Mouse (Mus musculus) layer of hippocampus, postnatal 10 days (tissue): ENCODE measurements around the gene Nrip2. TPM values are rescaled to one million over a fixed set of nuclear protein-coding genes. Genes with fewer than 3 reads are reported as not detected.
A peak's percentile ranks its signal among the peaks of the same experiment; 100 is the strongest.
"Not testable (repeated sequence)": the region's sequence is repeated elsewhere in the genome, so short reads cannot be mapped to it uniquely, and the experiment has no call there.

Experiments
- DNase-seq, 2 experiments: peaks; one replicate each; pipeline ENCODE4 v3.0.0; 2021; ENCODE audit warnings: low spot score in 2 of 2
- long read RNA-seq: library from polyadenylated mRNA; stranded (forward); transcript quantifications from one replicate; pipeline ENCODE4 v2.0.0, GENCODE M21; 2023
- total RNA-seq, 2 experiments: library from RNA; stranded (reverse); gene quantifications; 2 replicates each; pipeline ENCODE4 v1.2.3; 2021

Nrip2 gene
- total RNA-seq: 1 to 10 TPM; 5.2 to 5.3 TPM
- long read RNA-seq, partial matches to known transcripts: 1 of 5 reads
- long read RNA-seq, other reads (novel, unspliced or antisense): 1 of 5 reads

- no peak for DNase-seq
Observed at GRCm38 (mm10) chr6:128398996-128399395, at the start of gene Nrip2. Gene Nrip2, plus strand, starts transcription at chr6:128399296.

- DNase-seq: peak; percentile 49 to 61
Observed at GRCm38 (mm10) chr6:128349711-128350110, 49.4 kb upstream of the Nrip2 start.

GRCm38 (mm10) chr6:128354140-128354539 lies 45.0 kb upstream of the Nrip2 start:
- DNase-seq: no peak

GRCm38 (mm10) chr6:128355201-128355681 lies 43.9 kb upstream of the Nrip2 start:
- peak; percentile 68 to 75 for DNase-seq

DNA sequence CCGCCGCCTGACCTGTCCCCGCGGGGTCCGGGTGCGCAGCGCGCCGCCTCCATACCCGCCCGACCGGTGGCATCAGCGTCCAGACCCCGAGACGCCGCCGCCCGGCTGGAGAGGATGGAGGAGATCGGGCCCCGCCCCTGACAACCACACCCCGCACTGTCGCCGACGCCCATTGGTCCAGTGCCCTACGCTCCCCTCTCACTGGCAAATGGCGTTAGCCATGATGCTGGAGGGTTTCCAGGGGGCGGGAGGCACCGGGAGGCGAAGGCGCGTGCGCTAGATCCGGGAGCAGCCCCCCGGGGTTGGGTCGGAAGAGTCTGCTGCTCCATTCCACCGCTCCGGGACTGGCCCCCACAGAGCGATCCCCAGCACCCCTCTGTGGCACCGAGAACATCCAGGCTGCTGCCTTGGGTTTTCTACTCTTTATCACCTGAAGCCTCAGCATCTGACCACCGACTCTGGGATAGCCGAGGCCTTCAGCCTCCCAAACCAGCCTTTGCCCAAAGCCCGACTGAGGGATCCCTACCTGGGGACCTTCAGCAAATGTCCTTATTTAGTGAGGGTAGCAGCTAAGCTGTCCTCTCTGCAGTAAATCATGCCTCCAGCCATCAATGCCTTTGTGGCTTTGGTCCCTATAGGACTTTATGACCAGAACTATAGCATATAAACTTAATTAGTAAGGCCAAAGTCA lies 43.2 kb upstream of the Nrip2 start, which contains the start of gene Tulp3:
Gene Tulp3 (minus strand): TSS at position 126 of the 691 bp plus-strand sequence.
- peak; percentile 99 for DNase-seq

DNA sequence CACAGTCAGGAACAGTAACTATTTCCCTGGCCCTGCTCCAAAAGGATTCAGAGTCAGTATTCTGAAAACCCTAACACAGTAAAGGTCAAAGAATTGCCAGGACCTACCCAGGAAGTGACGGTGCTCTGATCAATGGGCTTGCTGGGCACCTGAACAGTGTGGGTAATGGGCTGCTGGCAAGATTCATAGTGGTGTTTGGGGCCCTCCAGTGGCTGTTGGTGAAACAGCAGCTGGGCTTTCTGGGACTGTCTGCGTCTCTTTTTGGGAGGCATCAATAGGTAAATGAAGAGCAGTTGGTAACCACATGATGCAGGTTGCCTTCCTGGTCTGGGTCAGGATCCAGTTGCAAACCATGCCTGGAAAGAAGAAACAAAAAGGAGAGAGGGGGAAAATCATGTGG lies 40.1 kb upstream of the Nrip2 start:
- peak; percentile 84 to 85 for DNase-seq

GRCm38 (mm10) chr6:128361901-128362300 lies 37.2 kb upstream of the Nrip2 start:
- no peak for DNase-seq

DNA sequence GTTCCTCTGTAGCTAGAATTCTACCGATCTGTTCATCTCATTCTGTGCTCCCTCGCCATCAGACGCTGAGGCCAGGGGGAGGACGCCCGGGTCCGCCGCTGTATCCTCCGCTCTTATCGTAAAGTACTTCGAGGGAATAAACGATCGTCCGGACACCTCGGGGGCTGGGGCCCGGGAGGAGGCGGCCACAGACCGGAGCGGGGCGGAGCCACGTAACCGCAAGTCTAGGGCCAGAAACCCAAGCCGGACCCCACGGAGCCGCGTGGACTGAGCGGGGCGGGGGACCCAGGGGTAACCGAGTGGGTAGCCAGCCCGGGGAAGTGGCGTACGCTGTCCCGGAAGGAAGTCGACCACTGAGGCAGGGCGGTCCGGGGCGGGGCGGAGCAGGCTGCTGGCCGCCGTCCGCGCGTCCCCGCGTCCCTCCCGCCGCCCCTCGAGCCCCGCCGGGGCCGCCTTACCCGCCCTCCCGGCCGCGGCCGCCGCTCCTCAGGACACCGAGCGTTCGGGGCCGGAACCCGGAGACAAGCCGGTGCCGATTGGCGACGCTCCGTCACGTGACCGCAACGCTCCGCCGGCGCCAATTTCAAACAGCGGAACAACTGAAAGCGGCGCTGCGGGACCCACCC lies 36.6 kb upstream of the Nrip2 start, which contains the start of the genes Rhno1 and Foxm1:
Gene Rhno1 (minus strand): TSS at position 531 of the 626 bp plus-strand sequence.
Gene Foxm1 (plus strand): TSS at position 587 of the 626 bp plus-strand sequence.
- DNase-seq: peak; percentile 82 to 89

GRCm38 (mm10) chr6:128363007-128363825 lies 35.9 kb upstream of the Nrip2 start:
- no peak for DNase-seq

DNA sequence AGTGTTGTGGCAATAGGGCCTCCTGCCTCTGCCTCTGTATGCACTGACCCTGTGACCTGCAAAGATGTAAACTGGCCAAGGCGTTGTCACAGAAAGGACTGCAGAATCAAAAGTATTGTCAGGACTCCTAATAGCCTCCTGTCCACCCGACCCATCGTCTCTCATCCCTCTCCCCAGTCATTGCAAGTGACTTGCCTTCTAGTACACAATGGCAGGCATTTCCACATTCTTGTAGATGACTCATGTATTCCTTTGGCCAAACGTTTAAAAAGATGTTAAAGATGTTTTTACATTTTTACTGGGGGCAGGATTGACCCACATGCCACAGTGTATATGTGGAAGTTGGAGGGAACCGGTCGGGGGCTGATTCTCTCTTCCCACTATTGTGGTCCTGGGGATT lies 34.4 kb upstream of the Nrip2 start:
- DNase-seq: no peak

GRCm38 (mm10) chr6:128366466-128366865 lies 32.6 kb upstream of the Nrip2 start:
- DNase-seq: no peak

DNA sequence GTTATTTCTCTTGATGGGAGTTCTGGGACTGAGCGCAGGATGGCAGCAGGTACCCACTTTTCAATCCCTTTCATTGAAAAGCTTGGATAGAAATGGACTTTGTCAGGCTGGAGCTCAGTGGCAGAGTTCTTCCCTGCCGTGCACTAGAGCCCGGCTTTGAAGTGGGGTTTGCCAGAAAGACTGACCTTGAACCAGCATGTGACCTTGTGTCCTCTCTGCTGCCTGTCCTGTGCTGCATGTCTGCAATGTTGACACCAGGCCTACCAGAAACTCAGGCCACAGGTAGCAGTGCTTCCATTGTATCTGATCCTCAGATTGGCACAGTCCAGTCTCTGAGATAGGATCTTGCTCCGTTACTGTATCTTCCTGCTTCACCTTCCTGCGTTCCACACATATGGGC lies 29.1 kb upstream of the Nrip2 start:
- DNase-seq: no peak

- peak in 1 of 2 experiments; percentile 35 for DNase-seq
Observed at GRCm38 (mm10) chr6:128375192-128375591, 23.9 kb upstream of the Nrip2 start, which contains the start of the genes Tex52 and Gm44596. Gene Tex52, plus strand, starts transcription at chr6:128375456. Gene Gm44596, plus strand, starts transcription at chr6:128375503.

DNA sequence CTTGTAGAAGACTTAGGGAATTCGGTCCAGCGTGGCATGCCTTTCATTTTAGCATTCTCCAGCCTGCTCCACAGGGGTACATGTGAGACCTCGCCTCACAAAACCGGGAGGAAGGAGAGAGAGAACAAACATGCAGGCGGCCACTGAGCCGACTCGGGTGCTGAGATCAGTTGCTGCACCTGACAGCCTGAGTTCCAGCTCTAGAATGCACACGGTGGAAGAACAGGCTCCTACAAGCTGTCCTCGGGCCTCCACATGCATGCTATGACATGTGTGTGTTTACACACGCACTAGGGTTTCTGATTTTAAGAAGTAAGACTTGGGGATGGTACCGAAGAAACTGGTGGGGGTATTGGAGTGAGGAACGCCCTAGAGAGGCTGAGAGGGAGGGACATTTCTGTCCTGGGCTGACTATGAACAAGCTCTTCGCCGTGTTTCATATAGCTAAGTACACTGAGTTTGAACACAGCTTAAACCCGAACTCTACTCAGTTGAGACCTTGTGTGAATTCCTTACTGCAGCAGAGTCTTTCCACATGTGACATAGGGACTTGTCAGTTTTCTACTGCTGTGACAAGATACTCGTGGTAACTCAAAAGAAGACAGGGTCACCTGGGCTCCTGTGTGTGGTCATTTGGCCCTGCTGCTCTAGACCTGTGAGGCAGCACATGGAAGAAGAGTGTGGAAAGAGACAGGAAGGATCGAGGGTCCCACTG lies 22.6 kb upstream of the Nrip2 start:
- DNase-seq: no peak

DNA sequence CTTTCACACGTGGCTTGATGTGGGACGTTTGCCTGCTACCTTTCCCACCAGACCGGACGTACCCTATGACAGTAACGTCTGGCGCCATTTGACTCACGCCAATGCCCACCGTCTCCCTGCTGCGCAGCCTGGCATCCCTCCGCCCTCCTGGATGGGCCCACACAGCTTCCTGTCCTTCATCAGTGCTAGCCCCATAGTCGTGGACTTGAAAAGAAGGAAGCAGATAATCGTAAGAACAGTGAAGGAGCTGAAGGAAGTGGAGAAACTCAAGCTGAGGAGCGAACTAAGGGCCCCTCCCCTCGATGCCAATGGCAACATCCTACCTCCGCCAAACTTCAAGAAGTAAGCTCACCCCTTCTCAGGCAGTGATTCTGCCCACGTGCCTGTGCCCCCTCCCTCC lies 19.5 kb upstream of the Nrip2 start:
- no peak for DNase-seq

GRCm38 (mm10) chr6:128380594-128381167 lies 18.4 kb upstream of the Nrip2 start:
- DNase-seq: not testable (repeated sequence)

DNA sequence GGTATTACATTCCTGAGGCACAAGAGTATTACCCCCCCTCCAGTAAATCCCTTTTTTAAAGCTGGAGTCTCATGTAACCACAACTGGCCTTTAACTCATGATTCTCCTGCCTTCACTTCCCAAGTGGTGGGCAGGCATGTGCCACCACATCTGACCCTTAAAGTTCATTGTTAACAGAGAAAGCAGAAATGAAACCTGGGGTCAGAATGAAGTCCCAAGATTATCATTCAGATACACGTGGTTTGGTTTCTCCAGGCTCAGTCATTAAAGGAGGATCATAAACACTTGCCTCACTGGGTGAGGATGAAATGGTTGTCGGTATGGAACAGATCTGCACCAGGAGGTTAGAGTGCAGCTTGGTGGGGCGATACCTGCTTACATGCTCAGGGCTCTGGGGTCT lies 17.8 kb upstream of the Nrip2 start:
- DNase-seq: no peak

DNA sequence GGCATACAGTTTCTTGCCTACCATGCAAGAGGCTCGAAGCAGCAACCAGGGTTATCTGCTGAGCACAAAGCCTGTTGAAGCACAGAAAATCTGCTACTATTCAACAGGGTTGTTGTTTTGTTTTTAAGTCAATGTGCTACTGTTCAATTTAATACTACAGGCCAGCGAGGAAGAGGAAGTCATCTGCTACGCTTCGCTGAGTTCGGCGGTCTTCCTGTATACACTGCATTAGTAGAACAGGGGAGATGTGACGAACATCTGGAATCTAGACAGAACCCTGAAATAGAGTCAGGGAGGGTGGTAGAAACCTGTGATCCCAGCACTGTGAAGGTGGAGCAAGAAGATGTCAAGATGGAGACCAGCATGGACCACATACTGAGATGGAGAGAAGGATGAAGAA lies 15.3 kb upstream of the Nrip2 start:
- DNase-seq: no peak

- no peak for DNase-seq
Observed at GRCm38 (mm10) chr6:128385026-128385425, 14.1 kb upstream of the Nrip2 start.

- DNase-seq: no peak
Observed at GRCm38 (mm10) chr6:128389185-128389584, 9.9 kb upstream of the Nrip2 start.
